Mouse (Mus musculus) cortical plate, adult 2 months (tissue): ENCODE data around the gene Gnb5.

ENCODE experiments used
- CTCF ChIP-seq: fragments of 200-500 bp; IDR thresholded peaks from 2 replicates; pipeline ENCODE4 v1.5.1; 2011; ENCODE audit warnings: mild to moderate bottlenecking, control low read depth, low read length; ENCODE audit not compliant: insufficient read depth; ENCODE audit errors: extremely low read depth
- POLR2A ChIP-seq: fragments of 200-500 bp; IDR thresholded peaks from 2 replicates; pipeline ENCODE4 v1.6.1; 2011; ENCODE audit warnings: mild to moderate bottlenecking, low read length, control low read depth; ENCODE audit not compliant: insufficient read depth; ENCODE audit errors: extremely low read depth

- TF ChIP-seq CTCF (0 out of 2 replicates have a peak, but pooled peaks have one; percentile 18), POLR2A (peak; percentile 24; the same call in 1 of the 2 replicates)
These were observed 13.3 kb downstream of the Gnb5 start for GRCm38 (mm10) chr9:75319365-75319764.
